Mouse (Mus musculus) midbrain, embryonic 11.5 days (tissue): ENCODE measurements around the gene Dab1. TPM values are rescaled to one million over a fixed set of nuclear protein-coding genes. Genes with fewer than 3 reads are reported as not detected.

Source experiments
- ATAC-seq: fragments of 200-750 bp; cut with Nextera tagmentation; 2 replicates; pipeline ENCODE4 v1.8.0; 2017; ENCODE audit warnings: moderate TSS enrichment, moderate library complexity; ENCODE audit not compliant: low FRiP score
- DNase-seq: peaks from one replicate; pipeline ENCODE4 v3.0.0; 2015; ENCODE audit warnings: low spot score; ENCODE audit errors: missing footprints
- H3K27ac ChIP-seq: fragments of 300-500 bp; sonication (generic); 2 replicates; pipeline ENCODE4 v1.5.1; 2014; ENCODE audit warnings: low read depth, low read length
- H3K27me3 ChIP-seq: fragments of 300-500 bp; sonication (generic); 2 replicates; pipeline ENCODE4 v1.6.1; 2014; ENCODE audit warnings: mild to moderate bottlenecking, low read length, moderate library complexity, mixed read lengths; ENCODE audit not compliant: control insufficient read depth, insufficient read depth
- H3K36me3 ChIP-seq: fragments of 300-500 bp; sonication (generic); 2 replicates; pipeline ENCODE4 v1.6.1; 2014; ENCODE audit warnings: mild to moderate bottlenecking, low read length, moderate library complexity, mixed read lengths; ENCODE audit not compliant: control insufficient read depth, insufficient read depth
- H3K4me1 ChIP-seq: fragments of 300-500 bp; sonication (generic); 2 replicates; pipeline ENCODE4 v1.6.1; 2014; ENCODE audit warnings: low read length; ENCODE audit not compliant: control insufficient read depth, insufficient read depth
- H3K4me2 ChIP-seq: fragments of 300-500 bp; sonication (generic); 2 replicates; pipeline ENCODE4 v1.6.1; 2014; ENCODE audit warnings: mild to moderate bottlenecking, moderate library complexity
- H3K4me3 ChIP-seq: fragments of 300-500 bp; sonication (generic); 2 replicates; pipeline ENCODE4 v1.5.1; 2014; ENCODE audit warnings: low read depth, low read length
- H3K9ac ChIP-seq: fragments of 300-500 bp; sonication (generic); 2 replicates; pipeline ENCODE4 v1.6.1; 2014; ENCODE audit warnings: low read length
- H3K9me3 ChIP-seq: fragments of 300-500 bp; sonication (generic); 2 replicates; pipeline ENCODE4 v1.6.1; 2016; ENCODE audit warnings: low read length; ENCODE audit not compliant: control insufficient read depth
- WGBS: fragments of 180-500 bp; shearing (Covaris S2); extraction: QIAGEN DNeasy Blood & Tissue Kit; methylation state at CpG from one replicate; pipeline ENCODE4 v1.1.7; 2014; 5-methylcytosine and 5-hydroxymethylcytosine counted together
- polyA plus RNA-seq: library from polyadenylated mRNA; unstranded; fragments of >200 nt; fragmentation: Nextera tagmentation; extraction: Ambion mirVana; gene quantifications from 2 replicates; pipeline ENCODE4 v1.2.1, GENCODE M21; 2014

Dab1 gene
- polyA plus RNA-seq, 1 experiment from 2014 or later: 43.2 TPM

DNA sequence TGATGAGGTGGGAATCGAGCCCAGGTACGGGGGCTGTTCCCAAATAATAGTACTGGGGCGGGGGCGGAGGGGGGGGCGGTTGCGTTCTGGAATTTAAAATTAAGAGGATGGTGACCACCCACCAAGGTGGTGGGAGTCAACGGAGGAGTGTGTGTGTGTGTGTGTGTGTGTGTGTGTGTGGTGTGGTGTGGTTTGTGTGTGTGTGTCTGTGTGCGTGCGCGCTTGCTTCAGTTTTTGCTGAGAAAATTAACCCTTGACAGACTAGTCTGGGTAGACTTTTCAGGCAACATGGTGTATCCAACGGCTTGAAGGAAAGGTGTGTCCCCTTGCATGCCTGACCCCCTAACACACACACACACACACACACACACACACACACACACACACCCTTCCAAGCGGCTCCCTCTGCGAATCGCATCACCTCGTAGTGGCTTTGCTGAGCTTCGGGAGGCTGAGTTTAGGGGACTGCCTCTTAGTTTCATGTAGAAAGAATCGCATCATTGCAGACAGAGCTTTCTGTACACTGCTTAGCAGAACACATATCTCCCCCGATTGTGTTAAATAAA, 1.5 kb downstream of the Dab1 start:
- no peaks in the 10 kb centered on the region for H3K36me3 ChIP-seq
- DNase-seq (peak; percentile 85), ATAC-seq (no peak)
- H3K27me3 ChIP-seq: peaks cover 32% of the 10 kb centered on the region
- H3K9me3 ChIP-seq: no peaks in the 10 kb centered on the region
- H3K27ac ChIP-seq: no peak overlapping the region
- peaks cover 4% of the 10 kb centered on the region; the same call in 1 of the 2 replicates for H3K4me1 ChIP-seq
- no peak overlapping the region for H3K9ac ChIP-seq
- WGBS: 16% methylated on average over 18 of the region's 18 CpGs
- H3K4me3 ChIP-seq: no peak overlapping the region
- H3K4me2 ChIP-seq: peak overlapping the region; percentile 56

DNA sequence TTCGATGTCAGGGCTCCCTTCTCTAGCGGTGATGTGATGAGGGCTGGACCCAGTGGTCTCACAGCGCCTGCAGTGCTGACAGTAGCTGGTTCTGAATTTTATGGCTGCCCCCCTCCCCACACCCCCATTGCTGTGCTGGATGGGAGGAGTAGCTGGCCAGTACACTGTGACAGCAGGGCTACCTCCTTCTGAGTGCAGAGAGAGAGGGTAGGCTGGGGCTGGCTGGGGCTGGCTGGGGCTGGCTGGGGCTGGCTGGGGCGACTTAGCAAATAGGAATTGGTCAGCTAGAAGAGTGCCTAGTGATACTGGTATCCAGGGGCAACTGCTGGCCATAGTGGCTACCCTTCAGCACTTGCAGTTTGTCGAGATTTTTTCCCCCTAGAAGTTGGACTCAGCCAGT, 2.4 kb downstream of the Dab1 start:
- WGBS: 26% methylated on average over 5 of the region's 5 CpGs
- peaks cover 4% of the 10 kb centered on the region; the same call in 1 of the 2 replicates for H3K4me1 ChIP-seq
- no peak for ATAC-seq
- H3K9me3 ChIP-seq: no peaks in the 10 kb centered on the region
- H3K9ac ChIP-seq: no peak overlapping the region
- no peaks in the 10 kb centered on the region for H3K36me3 ChIP-seq
- H3K4me2 ChIP-seq: no peak overlapping the region
- no peak overlapping the region for H3K4me3 ChIP-seq
- H3K27me3 ChIP-seq: peaks cover 32% of the 10 kb centered on the region
- no peak overlapping the region for H3K27ac ChIP-seq
- DNase-seq: no peak

- no peak overlapping the region for H3K9ac ChIP-seq
- H3K9me3 ChIP-seq: no peaks in the 10 kb centered on the region
- ATAC-seq (no peak), DNase-seq (no peak)
- no peak overlapping the region for H3K27ac ChIP-seq
- H3K4me3 ChIP-seq: no peak overlapping the region
- no peaks in the 10 kb centered on the region for H3K27me3 ChIP-seq
- H3K4me1 ChIP-seq: no peaks in the 10 kb centered on the region
- H3K36me3 ChIP-seq: no peaks in the 10 kb centered on the region
- 84% methylated on average over 4 of the region's 4 CpGs for WGBS
- H3K4me2 ChIP-seq: no peak overlapping the region
These were observed 11.0 kb downstream of the Dab1 start for GRCm38 (mm10) chr4:103630177-103630576.

DNA sequence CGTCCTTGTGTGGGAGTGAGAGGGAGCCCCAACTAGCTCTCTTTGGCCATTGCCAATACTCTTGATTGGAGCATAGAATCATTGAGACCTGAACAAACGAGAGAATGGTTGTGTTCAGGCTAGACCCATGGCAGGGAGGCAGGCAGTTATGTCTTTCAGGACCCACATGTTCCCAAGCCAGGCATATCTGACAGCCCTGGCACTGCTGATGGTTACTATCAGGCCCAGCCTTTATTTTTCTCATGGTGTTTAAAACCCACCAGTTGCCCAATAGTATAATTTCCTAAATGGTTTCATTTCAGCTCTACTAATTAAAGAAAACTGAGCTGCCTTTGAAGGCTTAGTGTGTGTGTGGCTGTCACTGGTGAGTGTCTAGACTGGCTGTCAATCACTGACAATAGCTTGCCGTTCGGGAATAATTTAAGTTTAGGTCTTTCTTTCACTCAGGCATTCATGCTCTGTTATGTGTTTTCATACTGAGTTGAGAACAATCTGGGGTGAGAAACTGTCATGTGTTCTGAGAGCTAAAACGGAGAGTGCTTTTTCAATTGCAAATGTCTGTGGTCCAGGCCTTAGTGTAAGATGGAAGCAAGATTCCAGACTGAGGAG, 17.1 kb downstream of the Dab1 start:
- 0 out of 2 replicates have a peak, but pooled peaks have one; percentile 24 for ATAC-seq
- 36% methylated on average over 5 of the region's 5 CpGs for WGBS

DNA sequence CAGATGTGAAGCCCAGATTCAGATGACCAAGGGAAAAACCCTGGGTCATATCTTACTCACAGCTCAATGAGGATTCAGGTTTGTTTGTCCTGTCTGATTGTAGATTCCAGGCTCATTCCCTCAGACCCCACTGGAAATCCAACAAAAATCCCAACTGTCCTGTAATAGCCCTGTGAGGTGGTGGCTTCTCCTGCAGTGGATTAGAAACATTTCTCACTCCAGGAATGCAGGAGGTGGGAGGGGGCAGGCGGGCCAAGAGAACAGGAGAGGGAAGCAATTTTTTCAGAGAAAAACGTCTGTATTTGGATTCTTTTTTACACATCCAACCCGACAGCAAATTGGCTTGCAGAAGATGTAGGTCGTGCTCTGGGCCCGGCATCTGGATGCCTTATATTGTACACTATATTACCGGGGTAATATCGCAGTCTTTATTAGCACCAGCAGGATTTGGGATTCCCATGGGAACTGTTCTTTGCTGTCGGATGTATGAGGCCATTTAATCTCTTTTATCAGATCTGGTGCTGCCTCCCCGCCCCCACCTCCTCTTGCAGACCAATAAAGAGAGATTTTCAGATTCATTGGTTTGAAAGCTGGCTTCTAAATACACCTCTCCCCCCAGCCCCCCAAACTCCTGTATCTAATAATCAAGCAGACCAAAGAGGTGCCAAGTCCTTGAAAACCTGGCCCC, 29.2 kb downstream of the Dab1 start:
- Histone ChIP-seq H3K27me3 (no peaks in the 10 kb centered on the region), H3K27ac (no peak overlapping the region), H3K36me3 (no peaks in the 10 kb centered on the region), H3K4me3 (no peak overlapping the region), H3K9ac (no peak overlapping the region), H3K9me3 (no peaks in the 10 kb centered on the region), H3K4me1 (peaks cover 12% of the 10 kb centered on the region; the same call in 1 of the 2 replicates), H3K4me2 (no peak overlapping the region)
- 34% methylated on average over 9 of the region's 9 CpGs for WGBS
- DNase-seq (peak; percentile 83), ATAC-seq (peak; percentile 66)

More for the DNA sequence above, 17.1 kb downstream of the Dab1 start:
- no peak overlapping the region for H3K4me3 ChIP-seq
- H3K9me3 ChIP-seq: no peaks in the 10 kb centered on the region
- no peak for DNase-seq
- no peak overlapping the region for H3K27ac ChIP-seq
- H3K27me3 ChIP-seq: no peaks in the 10 kb centered on the region
- no peaks in the 10 kb centered on the region for H3K4me1 ChIP-seq
- H3K9ac ChIP-seq: no peak overlapping the region
- H3K36me3 ChIP-seq: no peaks in the 10 kb centered on the region
- no peak overlapping the region for H3K4me2 ChIP-seq

- no peaks in the 10 kb centered on the region for H3K27me3 ChIP-seq
- H3K36me3 ChIP-seq: no peaks in the 10 kb centered on the region
- H3K27ac ChIP-seq: no peak overlapping the region
- WGBS: 58% methylated on average over 6 of the region's 6 CpGs
- DNase-seq (no peak), ATAC-seq (no peak)
- H3K4me1 ChIP-seq: no peaks in the 10 kb centered on the region
- no peak overlapping the region for H3K9ac ChIP-seq
- no peak overlapping the region for H3K4me2 ChIP-seq
- H3K9me3 ChIP-seq: no peaks in the 10 kb centered on the region
- no peak overlapping the region for H3K4me3 ChIP-seq
These were observed 36.6 kb downstream of the Dab1 start for GRCm38 (mm10) chr4:103655740-103656139.

- Histone ChIP-seq H3K4me2 (no peak overlapping the region), H3K27me3 (no peaks in the 10 kb centered on the region), H3K27ac (no peak overlapping the region), H3K4me1 (no peaks in the 10 kb centered on the region), H3K4me3 (no peak overlapping the region), H3K9me3 (no peaks in the 10 kb centered on the region), H3K9ac (no peak overlapping the region), H3K36me3 (no peaks in the 10 kb centered on the region)
- 51% methylated on average over 1 of the region's 1 CpGs for WGBS
- DNase-seq (no peak), ATAC-seq (no peak)
These were observed 42.2 kb downstream of the Dab1 start for GRCm38 (mm10) chr4:103661386-103661785.

DNA sequence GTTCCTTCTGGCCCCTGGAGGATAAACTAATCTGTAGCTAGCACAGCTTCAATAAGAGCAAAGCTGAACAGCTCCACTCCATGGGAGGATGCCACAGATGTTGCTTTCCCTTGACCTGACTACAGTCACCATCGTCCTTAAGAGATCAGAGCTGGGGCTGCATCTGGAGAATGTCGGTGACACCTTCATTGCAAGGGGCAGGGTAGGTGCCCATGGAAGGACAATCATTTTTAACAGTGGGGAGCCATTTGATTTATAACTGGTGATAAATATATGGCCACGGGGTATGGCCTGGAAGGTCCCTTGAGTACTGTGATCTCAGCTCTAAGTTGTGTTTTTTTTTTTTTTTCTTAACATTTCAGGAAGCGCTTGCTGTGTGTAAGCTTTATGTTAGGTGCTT, 48.3 kb downstream of the Dab1 start:
- WGBS: 90% methylated on average over 4 of the region's 4 CpGs
- ATAC-seq (no peak), DNase-seq (no peak)
- H3K27me3 ChIP-seq: no peaks in the 10 kb centered on the region
- no peaks in the 10 kb centered on the region for H3K4me1 ChIP-seq
- H3K4me3 ChIP-seq: no peak overlapping the region
- no peak overlapping the region for H3K27ac ChIP-seq
- no peaks in the 10 kb centered on the region for H3K9me3 ChIP-seq
- H3K36me3 ChIP-seq: no peaks in the 10 kb centered on the region; the same call in 1 of the 2 replicates
- H3K9ac ChIP-seq: no peak overlapping the region
- H3K4me2 ChIP-seq: no peak overlapping the region

DNA sequence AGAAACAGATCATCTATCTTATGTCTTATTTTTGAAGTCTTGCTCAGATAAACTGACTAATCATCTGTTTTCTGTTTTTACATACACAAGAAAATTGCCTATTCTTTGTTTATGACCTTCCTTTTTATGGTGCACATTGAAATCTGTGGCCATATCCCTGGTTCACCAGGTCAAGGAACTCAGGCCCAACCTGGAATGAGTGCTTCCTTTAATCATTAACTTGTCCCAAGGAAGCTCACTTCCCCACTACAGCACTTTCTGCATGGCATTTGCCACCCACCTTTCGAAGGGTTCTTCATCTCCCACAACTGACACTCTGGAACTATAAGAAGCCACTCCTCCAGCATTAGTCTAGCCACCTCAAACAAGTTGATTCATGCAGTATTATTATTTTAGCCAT, 58.0 kb downstream of the Dab1 start:
- no peak overlapping the region for H3K4me3 ChIP-seq
- H3K27ac ChIP-seq: no peak overlapping the region
- WGBS: 83% methylated on average over 1 of the region's 1 CpGs
- ATAC-seq (no peak), DNase-seq (no peak)
- no peaks in the 10 kb centered on the region for H3K9me3 ChIP-seq
- no peak overlapping the region for H3K4me2 ChIP-seq
- no peaks in the 10 kb centered on the region for H3K36me3 ChIP-seq
- no peak overlapping the region for H3K9ac ChIP-seq
- no peaks in the 10 kb centered on the region for H3K4me1 ChIP-seq
- H3K27me3 ChIP-seq: no peaks in the 10 kb centered on the region
